Mouse (Mus musculus): ENCODE measurements around the gene Sncg. TPM values are rescaled to one million over a fixed set of nuclear protein-coding genes. Genes with fewer than 3 reads are reported as not detected.
"Not testable (repeated sequence)": the region's sequence is repeated elsewhere in the genome, so short reads cannot be mapped to it uniquely, and the experiment has no call there.

The Sncg gene
- total RNA-seq, 2 experiments from 2014 or later = 3.2 to 4.9 TPM

- DNase-seq (ENCODE audit: low spot score in 2 of 2) = no peak
- intact Hi-C loops (cut with DNase I) = loop anchor here (5.0 to 10.0 kb wide), 2 partner anchors 194 to 289 kb away; partner anchors contain the start of gene Anxa8
Measured at GRCm38 (mm10) chr14:34373581-34373980, 1.0 kb downstream of the Sncg start.

- intact Hi-C loops (cut with DNase I) = loop anchor here (1.0 to 10.0 kb wide), 3 partner anchors 29 to 288 kb away; partner anchors contain the start of gene Anxa8
- DNase-seq (ENCODE audit: low spot score in 2 of 2) = peak; percentile 30 to 42
Measured at GRCm38 (mm10) chr14:34372646-34373045, 1.9 kb downstream of the Sncg start.

GRCm38 (mm10) chr14:34371763-34372162 lies 2.8 kb downstream of the Sncg start:
- intact Hi-C loops (cut with DNase I) = loop anchor here (1.0 to 10.0 kb wide), 3 partner anchors 30 to 287 kb away; partner anchors contain the start of gene Anxa8
- no peak for DNase-seq (ENCODE audit: low spot score in 2 of 2)

- intact Hi-C loops (cut with DNase I) = loop anchor here (5.0 to 10.0 kb wide), 2 partner anchors 196 to 286 kb away; partner anchors contain the start of gene Anxa8
- no peak for DNase-seq (ENCODE audit: low spot score in 2 of 2)
Measured at GRCm38 (mm10) chr14:34370921-34371320, 3.7 kb downstream of the Sncg start.

GRCm38 (mm10) chr14:34370203-34370602 lies 4.4 kb downstream of the Sncg start:
- DNase-seq (ENCODE audit: low spot score in 2 of 2) = no peak
- intact Hi-C loops (cut with DNase I) = loop anchor here (5.0 to 10.0 kb wide), 2 partner anchors 197 to 285 kb away; partner anchors contain the start of gene Anxa8

- intact Hi-C loops (cut with DNase I) = no loop called here
Measured at GRCm38 (mm10) chr14:34365147-34365507, 9.5 kb downstream of the Sncg start.

GRCm38 (mm10) chr14:34364254-34365146 lies 10.1 kb downstream of the Sncg start:
- not testable (repeated sequence) for DNase-seq (ENCODE audit: low spot score in 2 of 2)
- intact Hi-C loops (cut with DNase I) = loop anchor here (5.0 kb wide), 1 partner anchor 92 kb away; no protein-coding TSS in a partner anchor

More at GRCm38 (mm10) chr14:34365147-34365507, 9.5 kb downstream of the Sncg start:
- DNase-seq (ENCODE audit: low spot score in 2 of 2) = no peak

GRCm38 (mm10) chr14:34363490-34364253 lies 10.9 kb downstream of the Sncg start:
- DNase-seq (ENCODE audit: low spot score in 2 of 2) = peak; percentile 47 to 49

GRCm38 (mm10) chr14:34362726-34363445 lies 11.7 kb downstream of the Sncg start:
- DNase-seq (ENCODE audit: low spot score in 2 of 2) = peak; percentile 46 to 58
- intact Hi-C loops (cut with DNase I) = loop anchor here (5.0 kb wide), 1 partner anchor 91 kb away; no protein-coding TSS in a partner anchor

More at GRCm38 (mm10) chr14:34363490-34364253, 10.9 kb downstream of the Sncg start:
- intact Hi-C loops (cut with DNase I) = loop anchor here (5.0 kb wide), 1 partner anchor 91 kb away; no protein-coding TSS in a partner anchor

- no peak for DNase-seq (ENCODE audit: low spot score in 2 of 2)
- intact Hi-C loops (cut with DNase I) = loop anchor here (5.0 kb wide), 1 partner anchor 90 kb away; no protein-coding TSS in a partner anchor
Measured at GRCm38 (mm10) chr14:34362135-34362534, 12.5 kb downstream of the Sncg start.

GRCm38 (mm10) chr14:34360251-34360650 lies 14.3 kb downstream of the Sncg start:
- DNase-seq (ENCODE audit: low spot score in 2 of 2) = no peak
- intact Hi-C loops (cut with DNase I) = loop anchor here (5.0 kb wide), 1 partner anchor 88 kb away; no protein-coding TSS in a partner anchor

GRCm38 (mm10) chr14:34359676-34360244 lies 14.8 kb downstream of the Sncg start:
- intact Hi-C loops (cut with DNase I) = loop anchor here (5.0 kb wide), 1 partner anchor 87 kb away; no protein-coding TSS in a partner anchor
- no peak for DNase-seq (ENCODE audit: low spot score in 2 of 2)

- intact Hi-C loops (cut with DNase I) = no loop called here
- DNase-seq (ENCODE audit: low spot score in 2 of 2) = peak in 1 of 2 experiments; percentile 15
Measured at GRCm38 (mm10) chr14:34357671-34358455, 16.7 kb downstream of the Sncg start.

GRCm38 (mm10) chr14:34355301-34355700 lies 19.3 kb downstream of the Sncg start, which contains the start of gene Fam25c:
TSS of gene Fam25c (minus strand) at chr14:34355433.
- intact Hi-C loops (cut with DNase I) = no loop called here
- no peak for DNase-seq (ENCODE audit: low spot score in 2 of 2)

- intact Hi-C loops (cut with DNase I) = no loop called here
Measured at GRCm38 (mm10) chr14:34354456-34354855, 20.1 kb downstream of the Sncg start.

GRCm38 (mm10) chr14:34353326-34353725 lies 21.3 kb downstream of the Sncg start:
- no peak for DNase-seq (ENCODE audit: low spot score in 2 of 2)
- intact Hi-C loops (cut with DNase I) = no loop called here

More at GRCm38 (mm10) chr14:34354456-34354855, 20.1 kb downstream of the Sncg start:
- no peak for DNase-seq (ENCODE audit: low spot score in 2 of 2)

- intact Hi-C loops (cut with DNase I) = no loop called here
- DNase-seq (ENCODE audit: low spot score in 2 of 2) = no peak
Measured at GRCm38 (mm10) chr14:34352523-34352922, 22.1 kb downstream of the Sncg start.

- no peak for DNase-seq (ENCODE audit: low spot score in 2 of 2)
Measured at GRCm38 (mm10) chr14:34351660-34352059, 22.9 kb downstream of the Sncg start.

More at GRCm38 (mm10) chr14:34351660-34352059, 22.9 kb downstream of the Sncg start:
- intact Hi-C loops (cut with DNase I) = no loop called here

Data from left cerebral cortex, postnatal 36 days (tissue).